Mouse (Mus musculus) pancreas, adult 10 weeks (tissue): Measurements from ENCODE around the gene Itgb3. TPM values are rescaled to one million over a fixed set of nuclear protein-coding genes. Genes with fewer than 3 reads are reported as not detected.

ENCODE experiments used
- polyA plus RNA-seq: library from polyadenylated mRNA; stranded (reverse); fragments of 350-450 nt; fragmentation: Illumina TruSeq; extraction: RNeasy Lipid Tissue Mini Kit (QIAGEN cat#74804); gene quantifications from one replicate; pipeline ENCODE4 v1.2.3, GENCODE M21; 2015; ENCODE audit warnings: low read depth, low replicate concordance; ENCODE audit not compliant: insufficient read depth

Gene Itgb3
- 2.5 TPM for polyA plus RNA-seq

GRCm38 (mm10) chr11:104607491-104608245 is at the start of gene Itgb3:
Gene Itgb3, plus strand, starts transcription at chr11:104608000.

GRCm38 (mm10) chr11:104685548-104685947 is 77.7 kb downstream of the Itgb3 start, which contains the start of gene Gm11639:
Gene Gm11639, plus strand, starts transcription at chr11:104685707.

Other genes with a start within 250 kb of the Itgb3 start
- gene Kansl1, start 139.1 kb upstream of the Itgb3 start, polyA plus RNA-seq: 9.0 TPM
- 3.2 TPM for gene Cdc27, start 57.4 kb upstream of the Itgb3 start, polyA plus RNA-seq
- gene Myl4, start 57.3 kb upstream of the Itgb3 start, polyA plus RNA-seq: not detected
- not detected for gene Gm11639, start 77.7 kb downstream of the Itgb3 start, polyA plus RNA-seq